In genomic region chr17:31519946-31520838, GRCm38 (mm10) we compare ENCODE assay signal across 8 mouse cellular contexts. TPM values are rescaled to one million over a fixed set of nuclear protein-coding genes. Genes with fewer than 3 reads are reported as not detected.
A peak's percentile ranks its signal among the peaks of the same experiment; 100 is the strongest.
DNase-seq lines count a peak whose midpoint lies in the region; ATAC-seq and TF ChIP-seq lines count a peak whose summit lies in the region.

Gene Wdr4 (minus strand): TSS chr17:31519980.
Gene Ndufv3 (plus strand): TSS chr17:31520115.

- TF ChIP-seq CTCF in lung, postnatal 0 days (IDR thresholded peaks at IDR 0.05), result peak; percentile 0; the same call in 1 of the 2 replicates

- under 1% methylated on average over 45 of the region's 45 CpGs for WGBS in hindbrain, embryonic 10.5 days
- under 1% methylated on average over 45 of the region's 45 CpGs for WGBS in lung, postnatal 0 days

- peak; percentile 97 for ATAC-seq in frontal cortex, adult (ENCODE audit: low TSS enrichment)
- ATAC-seq in lung, postnatal 0 days, result peak; percentile 99

- H3K4me2 ChIP-seq in lung, postnatal 0 days (replicated peaks; ENCODE audit: low read depth, low read length), result peak within 1 kb of the TSS; percentile 71

- H3K27ac ChIP-seq in hindbrain, embryonic 10.5 days, result peak within 1 kb of the TSS; percentile 87
- peak within 1 kb of the TSS; percentile 85 for H3K27ac ChIP-seq in lung, postnatal 0 days (ENCODE audit: low read length)

- H3K9ac ChIP-seq in lung, postnatal 0 days (replicated peaks; ENCODE audit: low read depth), result peak within 1 kb of the TSS; percentile 51

- peak within 1 kb of the TSS; percentile 77 for H3K4me3 ChIP-seq in hindbrain, embryonic 10.5 days
- H3K4me3 ChIP-seq in lung, postnatal 0 days (ENCODE audit: low read depth, low read length), result peak within 1 kb of the TSS; percentile 75

- no peak for TF ChIP-seq EP300 in lung, postnatal 0 days (IDR thresholded peaks at IDR 0.05)

- peaks cover 23% of the 10 kb centered on the region for H3K4me1 ChIP-seq in hindbrain, embryonic 10.5 days (replicated peaks)
- no peaks in the 10 kb centered on the region; the same call in 1 of the 2 replicates for H3K4me1 ChIP-seq in lung, postnatal 0 days (ENCODE audit: insufficient read depth, low read depth, low read length)

- peak; percentile 100 for DNase-seq in MN1 (ENCODE audit: low spot score)
- DNase-seq in cerebellum, adult 9-10 months, result peak; percentile 99
- peak; percentile 97 for DNase-seq in hindbrain, embryonic 10.5 days (ENCODE audit: low spot score)
- DNase-seq in layer of hippocampus, adult 9-11 months, result peak; percentile 99
- DNase-seq in lung, postnatal 0 days (ENCODE audit: low spot score), result peak; percentile 100
- DNase-seq in ovary, postnatal 14 days (ENCODE audit: low spot score), result peak; percentile 96
- DNase-seq in thymus, postnatal 14 days, result peak; percentile 100

- H3K27me3 ChIP-seq in hindbrain, embryonic 10.5 days (ENCODE audit: insufficient read depth, poor library complexity, severe bottlenecking), result no peaks in the 10 kb centered on the region; the same call in 1 of the 2 replicates
- H3K27me3 ChIP-seq in lung, postnatal 0 days (replicated peaks; ENCODE audit: insufficient read depth, low read length), result no peaks in the 10 kb centered on the region

- H3K36me3 ChIP-seq in hindbrain, embryonic 10.5 days, result peaks cover 24% of the 10 kb centered on the region
- 0 out of 2 replicates have a peak, but pooled peaks cover 4% of the 10 kb centered on the region for H3K36me3 ChIP-seq in lung, postnatal 0 days (ENCODE audit: insufficient read depth, low read length)

- H3K9me3 ChIP-seq in hindbrain, embryonic 10.5 days, result no peaks in the 10 kb centered on the region
- no peaks in the 10 kb centered on the region for H3K9me3 ChIP-seq in lung, postnatal 0 days (ENCODE audit: low read length)

RNA-seq across cellular contexts. Expression of gene Wdr4, which starts in this region (rescaled TPM):
- 60.8 and 68.0 TPM in 2 replicates for polyA plus RNA-seq in hindbrain, embryonic 10.5 days (2016; fragmentation: Nextera tagmentation; extraction: Ambion mirVana)
- polyA plus RNA-seq in lung, postnatal 0 days (2015; fragmentation: Nextera tagmentation; extraction: Ambion mirVana), result 9.8 and 12.1 TPM in 2 replicates

RNA-seq across cellular contexts. Expression of gene Ndufv3, which starts in this region (rescaled TPM):
- polyA plus RNA-seq in hindbrain, embryonic 10.5 days (2016; fragmentation: Nextera tagmentation; extraction: Ambion mirVana), result 261 and 297 TPM in 2 replicates
- polyA plus RNA-seq in lung, postnatal 0 days (2015; fragmentation: Nextera tagmentation; extraction: Ambion mirVana), result 207 and 233 TPM in 2 replicates

Comparison
In these comparisons a context has a peak if more than half of its experiments do, and no peak if none do; other contexts are left out.
1. Peak in every context shown above with its lines: DNase-seq, ATAC-seq, H3K4me3 ChIP-seq and H3K27ac ChIP-seq.